Mouse (Mus musculus): ENCODE data around the gene Coq9. TPM values are rescaled to one million over a fixed set of nuclear protein-coding genes. Genes with fewer than 3 reads are reported as not detected.
A peak's percentile ranks its signal among the peaks of the same experiment; 100 is the strongest.

Gene Coq9
- polyA plus RNA-seq, 1 experiment from 2014 or later: 79.4 TPM

DNA sequence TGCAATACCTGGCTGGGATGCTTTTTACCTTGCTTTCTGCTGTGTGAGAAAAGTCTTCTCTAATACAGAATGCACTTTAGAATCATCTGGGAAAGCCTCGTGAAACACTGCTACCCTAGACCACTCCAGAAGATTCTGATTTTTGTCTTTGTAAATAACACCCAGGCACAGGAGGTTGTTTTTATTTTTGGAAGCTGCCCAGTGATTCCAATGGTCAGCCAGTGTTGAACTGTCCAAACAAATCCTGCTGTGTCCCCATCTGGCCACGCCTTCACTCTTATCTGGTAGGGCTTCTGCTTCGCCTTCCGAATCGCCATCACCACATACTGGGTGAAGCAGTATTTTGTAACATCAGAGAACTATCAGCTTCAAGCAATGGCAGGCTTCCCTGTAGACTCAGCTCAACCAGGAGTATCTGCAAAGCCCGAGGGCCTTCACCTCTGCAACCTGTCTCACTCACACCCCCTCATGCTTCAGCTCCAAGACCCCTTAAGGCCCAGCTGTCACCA, 18.4 kb upstream of the Coq9 start:
- Histone ChIP-seq H3K9me3 (ENCODE audit: control insufficient read depth) (no peaks in the 10 kb centered on the region), H3K4me2 (replicated peaks; ENCODE audit: low read depth) (no peak overlapping the region), H3K4me1 (replicated peaks; ENCODE audit: control insufficient read depth, insufficient read depth, low read length) (no peaks in the 10 kb centered on the region), H3K4me3 (ENCODE audit: low read depth, low read length) (no peak overlapping the region), H3K27me3 (replicated peaks; ENCODE audit: control insufficient read depth, insufficient read depth, low read length) (no peaks in the 10 kb centered on the region), H3K27ac (ENCODE audit: low read depth, low read length) (no peak overlapping the region), H3K9ac (ENCODE audit: low read depth, low read length) (no peak overlapping the region), H3K36me3 (ENCODE audit: control insufficient read depth, insufficient read depth) (peaks cover 45% of the 10 kb centered on the region)
- no peak for ATAC-seq
- no peak for TF ChIP-seq CTCF (IDR thresholded peaks at IDR 0.05; ENCODE audit: low read depth)
- 70% methylated on average over 6 of the region's 6 CpGs for WGBS

DNA sequence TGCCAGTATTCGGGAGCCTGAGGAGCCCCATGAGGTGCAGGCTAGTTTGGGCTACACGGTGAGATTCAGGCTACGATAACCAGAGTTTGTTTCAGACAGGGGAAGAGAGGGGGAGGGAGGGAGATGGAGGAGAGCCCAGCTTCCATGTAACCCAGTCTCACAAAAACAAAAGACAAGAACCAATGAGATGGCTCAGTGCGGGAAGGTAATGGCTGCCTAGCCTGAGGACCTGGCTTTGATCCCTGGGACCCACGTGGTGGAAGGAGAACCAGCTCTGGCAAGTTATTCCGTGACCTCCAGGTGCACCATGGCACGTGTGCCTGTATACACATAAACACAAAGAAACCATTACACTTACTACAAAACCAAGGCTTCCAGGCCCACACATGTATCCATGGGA, 17.6 kb upstream of the Coq9 start:
- WGBS: 87% methylated on average over 7 of the region's 7 CpGs
- no peak for ATAC-seq

DNA sequence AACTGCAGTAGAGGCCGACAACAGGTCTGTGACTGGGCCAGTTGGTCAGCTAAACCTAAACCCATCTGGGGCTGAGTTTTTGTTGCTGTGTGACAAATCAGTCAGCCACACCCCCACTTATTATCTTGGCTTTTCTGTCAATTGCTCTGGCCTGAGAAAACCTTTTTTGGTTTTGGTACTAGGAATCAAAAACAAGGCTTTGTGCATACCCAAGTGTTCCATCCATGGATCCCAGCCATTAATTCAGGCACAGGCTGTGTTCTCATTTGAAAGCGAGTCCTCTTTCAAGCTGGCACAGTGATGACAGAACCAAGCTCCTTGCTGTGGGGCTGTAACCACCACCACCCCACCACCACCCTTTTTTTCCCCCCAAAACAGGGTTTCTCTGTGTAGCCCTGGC, 16.7 kb upstream of the Coq9 start:
- WGBS: 100% methylated on average over 2 of the region's 2 CpGs
- no peak overlapping the region for H3K4me2 ChIP-seq (replicated peaks; ENCODE audit: low read depth)
- H3K36me3 ChIP-seq (ENCODE audit: control insufficient read depth, insufficient read depth): peaks cover 56% of the 10 kb centered on the region
- no peak overlapping the region for H3K27ac ChIP-seq (ENCODE audit: low read depth, low read length)
- no peaks in the 10 kb centered on the region for H3K27me3 ChIP-seq (replicated peaks; ENCODE audit: control insufficient read depth, insufficient read depth, low read length)
- no peak for ATAC-seq
- H3K4me3 ChIP-seq (ENCODE audit: low read depth, low read length): no peak overlapping the region
- TF ChIP-seq CTCF (IDR thresholded peaks at IDR 0.05; ENCODE audit: low read depth): no peak
- H3K4me1 ChIP-seq (replicated peaks; ENCODE audit: control insufficient read depth, insufficient read depth, low read length): no peaks in the 10 kb centered on the region
- H3K9me3 ChIP-seq (ENCODE audit: control insufficient read depth): no peaks in the 10 kb centered on the region
- H3K9ac ChIP-seq (ENCODE audit: low read depth, low read length): no peak overlapping the region

More for the DNA sequence above, 17.6 kb upstream of the Coq9 start:
- no peak for TF ChIP-seq CTCF (IDR thresholded peaks at IDR 0.05; ENCODE audit: low read depth)
- Histone ChIP-seq H3K9ac (ENCODE audit: low read depth, low read length) (no peak overlapping the region), H3K9me3 (ENCODE audit: control insufficient read depth) (no peaks in the 10 kb centered on the region), H3K27ac (ENCODE audit: low read depth, low read length) (no peak overlapping the region), H3K4me2 (replicated peaks; ENCODE audit: low read depth) (no peak overlapping the region), H3K36me3 (ENCODE audit: control insufficient read depth, insufficient read depth) (peaks cover 52% of the 10 kb centered on the region), H3K4me1 (replicated peaks; ENCODE audit: control insufficient read depth, insufficient read depth, low read length) (no peaks in the 10 kb centered on the region), H3K4me3 (ENCODE audit: low read depth, low read length) (no peak overlapping the region), H3K27me3 (replicated peaks; ENCODE audit: control insufficient read depth, insufficient read depth, low read length) (no peaks in the 10 kb centered on the region)

DNA sequence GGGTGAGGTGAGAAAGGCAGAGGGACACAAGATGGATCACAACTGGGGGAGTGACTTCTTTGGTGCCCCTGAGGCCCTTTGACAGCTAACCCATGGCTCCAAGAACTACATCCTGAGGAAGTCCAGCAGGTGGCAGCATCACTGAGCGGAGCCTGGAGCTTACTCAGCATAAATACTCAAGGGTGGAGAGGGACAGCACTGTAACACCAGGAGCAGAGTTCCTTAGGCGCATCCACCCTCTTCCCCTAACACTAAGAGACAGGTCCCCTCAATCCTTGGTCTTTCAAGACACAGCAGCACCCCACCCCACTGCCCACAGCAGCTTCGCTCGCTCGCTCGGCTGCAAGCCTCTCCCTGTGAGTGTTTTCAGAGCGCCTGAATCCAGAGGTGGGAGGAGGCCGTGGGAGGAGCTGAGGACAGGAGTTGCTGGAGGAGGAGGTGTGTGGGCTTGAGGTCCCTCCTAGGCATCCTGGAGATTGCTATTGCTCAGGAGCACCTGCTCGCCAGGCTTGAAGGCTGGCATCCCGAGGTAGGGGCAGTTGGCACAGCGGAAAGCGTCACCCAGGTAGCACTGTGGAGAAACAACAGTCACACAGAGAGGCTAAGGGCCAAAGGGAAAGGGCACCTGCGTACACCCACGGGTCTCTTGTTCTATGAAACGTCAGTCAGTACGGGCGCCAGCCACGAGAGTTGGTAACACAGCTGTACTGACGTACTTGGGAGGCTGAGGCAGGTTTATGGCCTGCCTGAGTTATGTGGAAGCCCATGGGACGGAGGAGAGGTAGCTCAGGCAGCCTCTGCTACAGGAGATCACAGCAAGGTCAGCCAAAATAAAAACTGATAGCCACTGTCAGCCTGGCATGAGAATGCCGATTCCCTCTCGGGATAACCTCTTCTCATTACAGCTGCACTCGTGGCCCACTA, 15.2 kb upstream of the Coq9 start:
- Histone ChIP-seq H3K27ac (ENCODE audit: low read depth, low read length) (no peak overlapping the region), H3K4me2 (replicated peaks; ENCODE audit: low read depth) (no peak overlapping the region), H3K27me3 (replicated peaks; ENCODE audit: control insufficient read depth, insufficient read depth, low read length) (no peaks in the 10 kb centered on the region), H3K9me3 (ENCODE audit: control insufficient read depth) (no peaks in the 10 kb centered on the region), H3K4me1 (replicated peaks; ENCODE audit: control insufficient read depth, insufficient read depth, low read length) (no peaks in the 10 kb centered on the region), H3K4me3 (ENCODE audit: low read depth, low read length) (no peak overlapping the region), H3K9ac (ENCODE audit: low read depth, low read length) (no peak overlapping the region), H3K36me3 (ENCODE audit: control insufficient read depth, insufficient read depth) (peaks cover 63% of the 10 kb centered on the region)
- peak; percentile 88 for TF ChIP-seq CTCF (IDR thresholded peaks at IDR 0.05; ENCODE audit: low read depth)
- ATAC-seq: peak; percentile 53; the same call in 1 of the 2 replicates
- 80% methylated on average over 23 of the region's 23 CpGs for WGBS

DNA sequence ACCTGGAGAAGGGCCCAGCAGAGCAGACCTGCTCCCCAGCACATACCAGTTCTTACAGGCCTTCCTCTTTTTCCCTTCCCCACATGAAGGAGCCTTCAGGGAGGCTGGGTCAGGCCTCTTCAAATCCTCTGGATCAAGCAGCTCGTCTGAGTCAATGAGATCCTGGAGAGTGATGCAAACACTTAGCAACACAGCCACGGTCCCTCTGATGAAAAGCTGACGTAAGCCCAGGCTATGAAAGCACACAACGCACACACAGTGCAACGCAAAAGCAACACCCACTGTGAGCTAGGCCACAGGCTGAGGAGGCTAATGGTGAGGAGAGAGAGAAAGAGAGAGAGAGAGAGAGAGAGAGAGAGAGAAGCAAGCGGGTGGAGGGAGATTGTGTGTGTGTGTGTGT, 13.0 kb upstream of the Coq9 start:
- Histone ChIP-seq H3K27me3 (replicated peaks; ENCODE audit: control insufficient read depth, insufficient read depth, low read length) (no peaks in the 10 kb centered on the region), H3K4me2 (replicated peaks; ENCODE audit: low read depth) (no peak overlapping the region), H3K36me3 (ENCODE audit: control insufficient read depth, insufficient read depth) (peaks cover 78% of the 10 kb centered on the region), H3K9me3 (ENCODE audit: control insufficient read depth) (no peaks in the 10 kb centered on the region), H3K4me3 (ENCODE audit: low read depth, low read length) (no peak overlapping the region), H3K9ac (ENCODE audit: low read depth, low read length) (no peak overlapping the region), H3K27ac (ENCODE audit: low read depth, low read length) (no peak overlapping the region), H3K4me1 (replicated peaks; ENCODE audit: control insufficient read depth, insufficient read depth, low read length) (no peaks in the 10 kb centered on the region)
- no peak for ATAC-seq
- no peak for TF ChIP-seq CTCF (IDR thresholded peaks at IDR 0.05; ENCODE audit: low read depth)
- 87% methylated on average over 6 of the region's 6 CpGs for WGBS

DNA sequence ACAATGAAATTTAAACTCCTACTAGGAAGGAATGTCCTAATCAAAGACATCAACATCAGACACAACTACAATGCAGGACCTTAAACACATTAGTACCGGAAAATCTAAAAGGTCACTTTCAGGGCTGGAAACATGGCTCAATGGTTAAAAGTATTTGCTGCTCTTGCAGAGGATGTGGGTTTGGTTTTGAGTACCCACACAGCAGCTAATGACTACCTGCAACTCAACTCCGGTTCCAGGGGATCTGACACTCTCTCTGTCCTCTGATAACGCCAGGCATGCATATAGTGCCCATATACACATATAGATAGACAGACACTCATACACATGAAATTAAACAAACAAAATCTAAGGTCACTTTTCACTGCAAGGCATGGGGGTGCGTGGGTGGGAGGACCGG, 11.9 kb upstream of the Coq9 start:
- Histone ChIP-seq H3K4me3 (ENCODE audit: low read depth, low read length) (no peak overlapping the region), H3K4me2 (replicated peaks; ENCODE audit: low read depth) (no peak overlapping the region), H3K9ac (ENCODE audit: low read depth, low read length) (no peak overlapping the region), H3K9me3 (ENCODE audit: control insufficient read depth) (no peaks in the 10 kb centered on the region), H3K27ac (ENCODE audit: low read depth, low read length) (no peak overlapping the region), H3K4me1 (replicated peaks; ENCODE audit: control insufficient read depth, insufficient read depth, low read length) (no peaks in the 10 kb centered on the region), H3K36me3 (ENCODE audit: control insufficient read depth, insufficient read depth) (peaks cover 78% of the 10 kb centered on the region), H3K27me3 (replicated peaks; ENCODE audit: control insufficient read depth, insufficient read depth, low read length) (no peaks in the 10 kb centered on the region)
- 90% methylated on average over 5 of the region's 5 CpGs for WGBS
- TF ChIP-seq CTCF (IDR thresholded peaks at IDR 0.05; ENCODE audit: low read depth): no peak
- ATAC-seq: no peak
